Mouse (Mus musculus) midbrain, postnatal 0 days (tissue): ENCODE results near the gene Hlcs. TPM values are rescaled to one million over a fixed set of nuclear protein-coding genes. Genes with fewer than 3 reads are reported as not detected.
A peak's percentile ranks its signal among the peaks of the same experiment; 100 is the strongest.

Experiments
- ATAC-seq: fragments of 200-750 bp; cut with Nextera tagmentation; 2 replicates; pipeline ENCODE4 v1.8.0; 2017; ENCODE audit warnings: moderate number of reproducible peaks, mild to moderate bottlenecking, moderate TSS enrichment, moderate library complexity; ENCODE audit not compliant: low FRiP score
- DNase-seq: peaks from one replicate; pipeline ENCODE4 v3.0.0-alpha.2; 2015; ENCODE audit warnings: low spot score
- H3K27ac ChIP-seq: fragments of 300-500 bp; sonication (generic); 2 replicates; pipeline ENCODE4 v1.5.1; 2014; ENCODE audit warnings: low read depth, mild to moderate bottlenecking, low read length, mixed read lengths
- H3K27me3 ChIP-seq: fragments of 300-500 bp; sonication (generic); 2 replicates; pipeline ENCODE4 v1.6.1; 2014; ENCODE audit warnings: low read length, control low read depth, mixed read lengths; ENCODE audit not compliant: insufficient read depth
- H3K36me3 ChIP-seq: fragments of 300-500 bp; sonication (generic); 2 replicates; pipeline ENCODE4 v1.6.1; 2014; ENCODE audit warnings: low read length, control low read depth, mixed read lengths; ENCODE audit not compliant: insufficient read depth
- H3K4me1 ChIP-seq: fragments of 300-500 bp; sonication (generic); 2 replicates; pipeline ENCODE4 v1.6.1; 2014; ENCODE audit warnings: mild to moderate bottlenecking, control low read depth, antibody characterized with exemption, low read length, mixed read lengths; ENCODE audit not compliant: insufficient read depth
- H3K4me2 ChIP-seq: fragments of 300-500 bp; sonication (generic); 2 replicates; pipeline ENCODE4 v1.6.1; 2014; ENCODE audit warnings: low read depth, mild to moderate bottlenecking, low read length, mixed read lengths; ENCODE audit not compliant: poor library complexity, severe bottlenecking
- H3K4me3 ChIP-seq: fragments of 300-500 bp; sonication (generic); 2 replicates; pipeline ENCODE4 v1.5.1; 2014; ENCODE audit warnings: low read depth, mild to moderate bottlenecking, low read length, moderate library complexity
- H3K9ac ChIP-seq: fragments of 300-500 bp; sonication (generic); replicated peaks from 2 replicates; pipeline ENCODE4 v1.6.1; 2014; ENCODE audit warnings: mild to moderate bottlenecking, low read length, moderate library complexity, mixed read lengths; ENCODE audit not compliant: poor library complexity, severe bottlenecking
- H3K9me3 ChIP-seq: fragments of 300-500 bp; sonication (generic); 2 replicates; pipeline ENCODE4 v1.6.1; 2016; ENCODE audit warnings: low read length, control low read depth
- CTCF ChIP-seq: IDR thresholded peaks from 2 replicates; pipeline ENCODE4 v1.5.1; 2016; ENCODE audit warnings: antibody characterized with exemption, mild to moderate bottlenecking
- WGBS: fragments of 180-500 bp; shearing (Covaris S2); extraction: QIAGEN DNeasy Blood & Tissue Kit; methylation state at CpG from one replicate; pipeline ENCODE4 v1.1.7; 2014; 5-methylcytosine and 5-hydroxymethylcytosine counted together
- polyA plus RNA-seq: library from polyadenylated mRNA; unstranded; fragments of >200 nt; fragmentation: Nextera tagmentation; extraction: Ambion mirVana; gene quantifications from 2 replicates; pipeline ENCODE4 v1.2.1, GENCODE M21; 2015
- total RNA-seq: library from RNA; depleted of rRNA; stranded (reverse); fragments of >200 nt; gene quantifications from 2 replicates; pipeline ENCODE4 v1.2.3, GENCODE M21; 2014

Gene Hlcs
- total and polyA plus RNA-seq, 2 experiments from 2014 or later = 7.8 to 10.0 TPM

- H3K9ac ChIP-seq = no peak overlapping the region
- no peak overlapping the region for H3K4me3 ChIP-seq
- H3K27me3 ChIP-seq = peaks cover 4% of the 10 kb centered on the region; the same call in 1 of the 2 replicates
- no peaks in the 10 kb centered on the region for H3K36me3 ChIP-seq
- no peak for ATAC-seq
- H3K4me1 ChIP-seq = no peaks in the 10 kb centered on the region
- no peaks in the 10 kb centered on the region for H3K9me3 ChIP-seq
- WGBS = 72% methylated on average over 4 of the region's 4 CpGs
- no peak overlapping the region for H3K27ac ChIP-seq
- no peak for TF ChIP-seq CTCF
- no peak overlapping the region for H3K4me2 ChIP-seq
- DNase-seq = no peak
These were observed 82.9 kb downstream of the Hlcs start for GRCm38 (mm10) chr16:94230499-94230898.

GRCm38 (mm10) chr16:94229890-94230289 is 83.5 kb downstream of the Hlcs start:
- no peaks in the 10 kb centered on the region for H3K9me3 ChIP-seq
- WGBS = 97% methylated on average over 7 of the region's 7 CpGs
- DNase-seq (no peak), ATAC-seq (no peak)
- H3K4me1 ChIP-seq = no peaks in the 10 kb centered on the region
- no peak overlapping the region for H3K4me3 ChIP-seq
- no peaks in the 10 kb centered on the region for H3K36me3 ChIP-seq
- H3K9ac ChIP-seq = no peak overlapping the region
- no peak overlapping the region for H3K27ac ChIP-seq
- H3K27me3 ChIP-seq = peaks cover 4% of the 10 kb centered on the region; the same call in 1 of the 2 replicates
- H3K4me2 ChIP-seq = no peak overlapping the region
- TF ChIP-seq CTCF = peak; percentile 19; the same call in 1 of the 2 replicates

- Histone ChIP-seq H3K36me3 (no peaks in the 10 kb centered on the region), H3K4me3 (no peak overlapping the region), H3K4me2 (no peak overlapping the region), H3K4me1 (no peaks in the 10 kb centered on the region), H3K9me3 (no peaks in the 10 kb centered on the region), H3K9ac (no peak overlapping the region), H3K27me3 (peaks cover 4% of the 10 kb centered on the region), H3K27ac (no peak overlapping the region)
- ATAC-seq (no peak), DNase-seq (no peak)
- 87% methylated on average over 18 of the region's 18 CpGs for WGBS
- no peak for TF ChIP-seq CTCF
These were observed 84.4 kb downstream of the Hlcs start for GRCm38 (mm10) chr16:94228858-94229555.

- H3K4me2 ChIP-seq = no peak overlapping the region
- TF ChIP-seq CTCF = no peak
- no peak overlapping the region for H3K4me3 ChIP-seq
- H3K4me1 ChIP-seq = no peaks in the 10 kb centered on the region
- DNase-seq (peak; percentile 90), ATAC-seq (no peak; the same call in 1 of the 2 replicates)
- peaks cover 4% of the 10 kb centered on the region for H3K27me3 ChIP-seq
- no peaks in the 10 kb centered on the region for H3K36me3 ChIP-seq
- H3K9me3 ChIP-seq = no peaks in the 10 kb centered on the region
- WGBS = 18% methylated on average over 18 of the region's 18 CpGs
- H3K9ac ChIP-seq = no peak overlapping the region
- H3K27ac ChIP-seq = no peak overlapping the region
These were observed 85.9 kb downstream of the Hlcs start for GRCm38 (mm10) chr16:94227328-94228018.

- no peak overlapping the region for H3K4me2 ChIP-seq
- no peaks in the 10 kb centered on the region for H3K4me1 ChIP-seq
- no peak for ATAC-seq
- no peak overlapping the region for H3K27ac ChIP-seq
- no peaks in the 10 kb centered on the region for H3K36me3 ChIP-seq
- no peaks in the 10 kb centered on the region for H3K9me3 ChIP-seq
- no peak for TF ChIP-seq CTCF
- H3K27me3 ChIP-seq = peaks cover 4% of the 10 kb centered on the region
- 93% methylated on average over 8 of the region's 8 CpGs for WGBS
- no peak overlapping the region for H3K9ac ChIP-seq
- H3K4me3 ChIP-seq = no peak overlapping the region
- no peak for DNase-seq
These were observed 90.0 kb downstream of the Hlcs start for GRCm38 (mm10) chr16:94223363-94223720.
